20 mouse cellular contexts compared by ENCODE assay signal in the genomic region with DNA sequence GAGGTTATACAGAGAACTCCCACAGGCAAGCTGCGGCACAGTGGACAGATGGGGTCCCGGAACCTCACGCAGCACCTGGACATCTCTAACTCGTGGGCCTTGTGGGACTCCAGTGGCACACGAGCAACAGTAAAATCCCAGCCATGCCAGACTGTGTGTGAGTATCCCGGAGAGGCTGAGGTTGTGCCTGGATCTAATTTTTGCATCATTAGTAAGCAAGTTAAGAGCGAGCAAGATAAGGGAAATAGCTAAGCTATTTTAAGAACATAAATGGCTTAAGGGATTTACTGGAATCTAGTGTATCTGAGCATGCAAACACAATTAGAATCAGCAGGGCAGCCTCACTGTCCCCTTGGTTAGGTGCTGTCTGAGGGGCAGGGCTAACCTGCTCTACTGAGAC. TPM values are rescaled to one million over a fixed set of nuclear protein-coding genes. Genes with fewer than 3 reads are reported as not detected.
DNase-seq lines count a peak whose midpoint lies in the region; ATAC-seq and TF ChIP-seq lines count a peak whose summit lies in the region.
"Had no signal": no experiment of that assay in that cellular context is flagged by ENCODE, and none has a peak within 500 bp of the region (broad histone marks: within the 10 kb centered on the region; RNA-seq: fewer than 3 reads in every experiment).

No protein-coding gene starts in this region.

- intact Hi-C loops in heart, adult 2 months (cut with DNase I), result no loop called here

- 0 out of 2 replicates have a peak overlapping the region, but pooled peaks have one; percentile 27 for H3K4me2 ChIP-seq in heart, embryonic 13.5 days
- H3K4me2 ChIP-seq in lung, postnatal 0 days (replicated peaks; ENCODE audit: low read depth, low read length), result no peak overlapping the region
- no peak overlapping the region for H3K4me2 ChIP-seq in heart, postnatal 0 days (ENCODE audit: low read depth, low read length)
- H3K4me2 ChIP-seq: embryonic facial prominence, embryonic 12.5 days; forebrain, embryonic 12.5 days; hindbrain, embryonic 12.5 days had no signal

- peak; percentile 40; the same call in 1 of the 2 replicates for TF ChIP-seq POLR2A in heart, adult 2 months (IDR thresholded peaks at IDR 0.05; ENCODE audit: insufficient read depth, low read depth, low read length)

- no peak overlapping the region for H3K4me3 ChIP-seq in heart, adult 2 months
- no peak overlapping the region for H3K4me3 ChIP-seq in heart, embryonic 13.5 days
- no peak overlapping the region for H3K4me3 ChIP-seq in lung, postnatal 0 days (ENCODE audit: low read depth, low read length)
- H3K4me3 ChIP-seq in heart, postnatal 0 days (ENCODE audit: low read depth, low read length), result no peak overlapping the region
- H3K4me3 ChIP-seq: embryonic facial prominence, embryonic 12.5 days; forebrain, embryonic 12.5 days; hindbrain, embryonic 12.5 days had no signal

- TF ChIP-seq EP300 in heart, adult 2 months (IDR thresholded peaks at IDR 0.05; ENCODE audit: insufficient read depth, low read depth, low read length), result no peak
- TF ChIP-seq EP300 in lung, postnatal 0 days (IDR thresholded peaks at IDR 0.05), result peak; percentile 43; the same call in 1 of the 2 replicates
- no peak for TF ChIP-seq EP300 in heart, postnatal 0 days (IDR thresholded peaks at IDR 0.05; ENCODE audit: low read depth)

- ATAC-seq in heart, embryonic 13.5 days (ENCODE audit: extremely low read depth, insufficient number of reproducible peaks, low FRiP score, low TSS enrichment), result peak; percentile 37; the same call in 1 of the 2 replicates
- ATAC-seq in lung, postnatal 0 days, result 0 out of 2 replicates have a peak, but pooled peaks have one; percentile 21
- peak; percentile 69 for ATAC-seq in heart, postnatal 0 days (ENCODE audit: insufficient read depth, low read depth)
- ATAC-seq: forebrain, embryonic 16.5 days; hindbrain, embryonic 16.5 days; inflammation-experienced regulatory T-cells, adult 6 months; intestine, postnatal 0 days had no signal

- H3K36me3 ChIP-seq in heart, adult 2 months (ENCODE audit: control insufficient read depth, insufficient read depth, low read length), result peaks cover 55% of the 10 kb centered on the region
- peaks cover 100% of the 10 kb centered on the region for H3K36me3 ChIP-seq in heart, embryonic 13.5 days
- H3K36me3 ChIP-seq in lung, postnatal 0 days (ENCODE audit: insufficient read depth, low read length), result peaks cover 74% of the 10 kb centered on the region
- peaks cover 100% of the 10 kb centered on the region for H3K36me3 ChIP-seq in heart, postnatal 0 days (replicated peaks; ENCODE audit: control insufficient read depth, insufficient read depth, low read length)

- no peak for TF ChIP-seq CTCF in heart, adult 2 months (IDR thresholded peaks at IDR 0.05)
- no peak for TF ChIP-seq CTCF in lung, postnatal 0 days (IDR thresholded peaks at IDR 0.05)
- no peak for TF ChIP-seq CTCF in heart, postnatal 0 days (IDR thresholded peaks at IDR 0.05; ENCODE audit: low read depth)

- H3K27ac ChIP-seq in heart, adult 2 months, result peak overlapping the region; percentile 80
- peak overlapping the region; percentile 85 for H3K27ac ChIP-seq in heart, embryonic 13.5 days (replicated peaks)
- no peak overlapping the region for H3K27ac ChIP-seq in lung, postnatal 0 days (ENCODE audit: low read length)
- peak overlapping the region; percentile 100 for H3K27ac ChIP-seq in heart, postnatal 0 days (ENCODE audit: low read depth)
- H3K27ac ChIP-seq: embryonic facial prominence, embryonic 12.5 days; forebrain, embryonic 12.5 days; hindbrain, embryonic 12.5 days had no signal

- H3K4me1 ChIP-seq in heart, adult 2 months (ENCODE audit: control insufficient read depth, insufficient read depth, low read length), result peaks cover 4% of the 10 kb centered on the region; the same call in 1 of the 2 replicates
- H3K4me1 ChIP-seq in heart, embryonic 13.5 days, result peaks cover 57% of the 10 kb centered on the region
- H3K4me1 ChIP-seq in lung, postnatal 0 days (ENCODE audit: insufficient read depth, low read depth, low read length), result no peaks in the 10 kb centered on the region
- H3K4me1 ChIP-seq in heart, postnatal 0 days (ENCODE audit: control insufficient read depth, insufficient read depth), result peaks cover 13% of the 10 kb centered on the region; the same call in 1 of the 2 replicates
- H3K4me1 ChIP-seq: embryonic facial prominence, embryonic 12.5 days had no signal

- H3K9ac ChIP-seq in heart, adult 2 months (ENCODE audit: low read depth, low read length), result peak overlapping the region; percentile 48; the same call in 1 of the 2 replicates
- peak overlapping the region; percentile 73 for H3K9ac ChIP-seq in heart, embryonic 13.5 days
- no peak overlapping the region for H3K9ac ChIP-seq in lung, postnatal 0 days (replicated peaks; ENCODE audit: low read depth)
- no peak overlapping the region for H3K9ac ChIP-seq in heart, postnatal 0 days (replicated peaks; ENCODE audit: low read depth, low read length)
- H3K9ac ChIP-seq: embryonic facial prominence, embryonic 12.5 days; forebrain, embryonic 12.5 days; hindbrain, embryonic 12.5 days had no signal

- 60% methylated on average over 7 of the region's 7 CpGs for WGBS in heart, adult 2 months
- WGBS in heart, embryonic 13.5 days, result 56% methylated on average over 7 of the region's 7 CpGs
- 83% methylated on average over 7 of the region's 7 CpGs for whole genome bisulfite sequencing in lung, postnatal 0 days
- WGBS in heart, postnatal 0 days, result 29% methylated on average over 7 of the region's 7 CpGs

- no peaks in the 10 kb centered on the region for H3K79me2 ChIP-seq in heart, adult 2 months (replicated peaks; ENCODE audit: control insufficient read depth, insufficient read depth, low read length)

- DNase-seq in heart, adult 2 months, result no peak
- DNase-seq in heart, adult 9 months (ENCODE audit: low spot score in 2 of 2), result no peak
- DNase-seq in heart, adult 8-10 months (ENCODE audit: low spot score), result no peak
- no peak for DNase-seq in lung, postnatal 0 days (ENCODE audit: low spot score)
- no peak for DNase-seq in lung, adult 18-20 months
- peak; percentile 68 for DNase-seq in heart, postnatal 0 days (ENCODE audit: low spot score)
- DNase-seq in urinary bladder, postnatal 36 days (ENCODE audit: low spot score in 2 of 2), result no peak
- DNase-seq: adrenal gland, postnatal 10 days; cerebellum, adult 11 months; cerebellum, adult 8-10 months; cerebellum, postnatal 14 days; gastrocnemius, postnatal 10 days had no signal

- no peaks in the 10 kb centered on the region for H3K27me3 ChIP-seq in heart, adult 2 months (ENCODE audit: control insufficient read depth, insufficient read depth, low read length)
- H3K27me3 ChIP-seq in heart, embryonic 13.5 days (replicated peaks), result no peaks in the 10 kb centered on the region
- H3K27me3 ChIP-seq in lung, postnatal 0 days (replicated peaks; ENCODE audit: insufficient read depth, low read length), result no peaks in the 10 kb centered on the region
- H3K27me3 ChIP-seq in heart, postnatal 0 days (ENCODE audit: control insufficient read depth, insufficient read depth, low read length), result no peaks in the 10 kb centered on the region
- H3K27me3 ChIP-seq: embryonic facial prominence, embryonic 12.5 days; forebrain, embryonic 12.5 days; hindbrain, embryonic 12.5 days had no signal

- no peaks in the 10 kb centered on the region for H3K9me3 ChIP-seq in heart, embryonic 13.5 days
- H3K9me3 ChIP-seq in lung, postnatal 0 days (ENCODE audit: low read length), result no peaks in the 10 kb centered on the region
- no peaks in the 10 kb centered on the region for H3K9me3 ChIP-seq in heart, postnatal 0 days (replicated peaks; ENCODE audit: control insufficient read depth, low read length)
- H3K9me3 ChIP-seq: embryonic facial prominence, embryonic 12.5 days; forebrain, embryonic 12.5 days; hindbrain, embryonic 12.5 days had no signal

RNA-seq across cellular contexts. Expression of gene Atp1a1, which starts 16.2 kb away (rescaled TPM):
- 100 to 1,000 TPM; 800 to 832 TPM for total RNA-seq in heart, adult 2 months (2021)
- polyA plus RNA-seq in heart, adult 2 months (2012; rRNA removed), result 523 and 821 TPM in 2 replicates
- polyA plus RNA-seq in heart, embryonic 13.5 days (2015; fragmentation: Nextera tagmentation; extraction: Ambion mirVana), result 243 and 250 TPM in 2 replicates
- 100 to 1,000 TPM; 757 to 917 (median 814) TPM for total RNA-seq in heart, adult 8-10 months (2022)
- polyA plus RNA-seq in lung, postnatal 0 days (2015; fragmentation: Nextera tagmentation; extraction: Ambion mirVana), result 123 and 136 TPM in 2 replicates
- total RNA-seq in heart, postnatal 0 days (2014; rRNA removed; ENCODE audit: low replicate concordance), result 914 and 1,212 TPM in 2 replicates
- 227 and 257 TPM in 2 replicates for polyA plus RNA-seq in heart, postnatal 0 days (2015; fragmentation: Nextera tagmentation; extraction: Ambion mirVana)

Comparison
In these comparisons a context has a peak if more than half of its experiments do, and no peak if none do; other contexts are left out.
1. H3K9ac ChIP-seq: peak in heart, adult 2 months (single experiment) and heart, embryonic 13.5 days (single experiment); none in lung, postnatal 0 days (single experiment) and heart, postnatal 0 days (single experiment).
2. Peak in every context shown above with its lines, with median percentiles within 50 percentile points of each other: ATAC-seq.